Mouse (Mus musculus): ENCODE results near the gene Eif4e. TPM values are rescaled to one million over a fixed set of nuclear protein-coding genes. Genes with fewer than 3 reads are reported as not detected.
A peak's percentile ranks its signal among the peaks of the same experiment; 100 is the strongest.
"Not testable (repeated sequence)": the region's sequence is repeated elsewhere in the genome, so short reads cannot be mapped to it uniquely, and the experiment has no call there.

Gene Eif4e
- polyA plus RNA-seq, 1 experiment from 2014 or later = 397 TPM

DNA sequence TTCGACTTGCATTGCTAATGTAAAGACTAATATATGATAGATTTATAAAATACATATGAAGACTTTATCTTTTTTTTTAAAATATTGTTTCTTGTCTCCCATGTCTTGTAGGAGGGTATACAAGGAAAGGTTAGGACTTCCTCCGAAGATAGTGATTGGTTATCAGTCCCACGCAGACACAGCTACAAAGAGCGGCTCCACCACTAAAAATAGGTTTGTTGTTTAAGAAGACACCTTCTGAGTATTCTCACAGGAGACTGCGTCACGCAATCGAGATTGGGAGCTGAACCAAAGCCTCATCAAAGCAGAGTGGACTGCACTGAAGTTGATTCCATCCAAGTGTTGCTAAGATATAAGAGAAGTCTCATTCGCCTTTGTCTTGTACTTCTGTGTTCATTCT, 29.3 kb downstream of the Eif4e start:
- peaks cover 18% of the 10 kb centered on the region for H3K36me3 ChIP-seq (ENCODE audit: control insufficient read depth, insufficient read depth)
- not testable (repeated sequence) for ATAC-seq; H3K4me3 ChIP-seq (replicated peaks; ENCODE audit: low read length); H3K4me1 ChIP-seq (replicated peaks; ENCODE audit: control insufficient read depth, insufficient read depth, low read length); H3K27ac ChIP-seq (ENCODE audit: low read length); H3K9me3 ChIP-seq (ENCODE audit: control insufficient read depth, low read length); H3K9ac ChIP-seq (replicated peaks; ENCODE audit: low read depth, low read length); H3K27me3 ChIP-seq (replicated peaks; ENCODE audit: control insufficient read depth, insufficient read depth, low read length); H3K4me2 ChIP-seq (ENCODE audit: low read length)
- 97% methylated on average over 8 of the region's 8 CpGs for WGBS

DNA sequence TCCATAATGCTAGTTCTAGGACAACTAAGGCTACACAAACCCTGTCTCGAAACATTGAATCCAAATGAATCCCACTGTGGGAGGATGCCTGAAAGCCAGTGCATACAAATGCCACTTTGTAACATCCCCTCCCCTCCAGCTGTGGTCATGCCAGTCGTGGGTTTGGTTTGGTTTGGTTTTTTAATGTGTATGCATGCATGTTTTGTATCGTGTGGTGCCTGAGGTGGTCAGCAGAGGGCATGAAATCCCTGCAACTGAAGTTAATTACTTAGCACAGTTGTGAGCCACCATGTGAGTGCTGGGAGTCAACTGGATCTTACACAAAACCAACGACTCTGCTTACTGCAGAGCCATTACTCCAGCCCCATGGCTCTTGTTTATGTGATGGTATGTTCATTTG, 32.5 kb downstream of the Eif4e start:
- peak; percentile 65 for ATAC-seq
- H3K4me2 ChIP-seq (ENCODE audit: low read length) = no peak overlapping the region
- H3K9ac ChIP-seq (replicated peaks; ENCODE audit: low read depth, low read length) = no peak overlapping the region
- H3K27ac ChIP-seq (ENCODE audit: low read length) = no peak overlapping the region
- no peaks in the 10 kb centered on the region for H3K27me3 ChIP-seq (replicated peaks; ENCODE audit: control insufficient read depth, insufficient read depth, low read length)
- no peak overlapping the region for H3K4me3 ChIP-seq (replicated peaks; ENCODE audit: low read length)
- no peaks in the 10 kb centered on the region for H3K4me1 ChIP-seq (replicated peaks; ENCODE audit: control insufficient read depth, insufficient read depth, low read length)
- H3K9me3 ChIP-seq (ENCODE audit: control insufficient read depth, low read length) = no peaks in the 10 kb centered on the region
- 62% methylated on average over 4 of the region's 4 CpGs for WGBS
- peaks cover 4% of the 10 kb centered on the region; the same call in 1 of the 2 replicates for H3K36me3 ChIP-seq (ENCODE audit: control insufficient read depth, insufficient read depth)

DNA sequence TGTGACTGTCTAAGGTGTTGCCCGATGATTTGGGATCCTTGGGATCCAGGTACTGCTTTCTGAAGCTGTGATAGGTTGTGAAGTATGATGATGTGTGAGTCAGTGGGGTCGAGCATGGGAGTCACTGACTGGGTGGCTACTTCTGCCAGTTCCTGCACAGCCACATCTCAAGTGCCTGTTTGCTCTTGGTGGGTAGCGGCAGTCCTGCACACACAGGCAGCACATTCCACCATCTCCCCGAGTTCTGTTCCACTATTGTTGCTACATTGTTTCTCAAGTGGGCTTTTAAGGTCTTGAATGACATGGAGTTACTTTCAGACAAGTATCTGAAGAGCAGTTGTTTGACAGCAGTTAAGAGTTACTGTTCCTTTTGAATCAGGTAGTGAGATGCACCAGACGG, 34.3 kb downstream of the Eif4e start:
- ATAC-seq = no peak
- no peak overlapping the region for H3K4me2 ChIP-seq (ENCODE audit: low read length)
- WGBS = 73% methylated on average over 5 of the region's 5 CpGs
- H3K36me3 ChIP-seq (ENCODE audit: control insufficient read depth, insufficient read depth) = 0 out of 2 replicates have a peak, but pooled peaks cover 4% of the 10 kb centered on the region
- H3K4me3 ChIP-seq (replicated peaks; ENCODE audit: low read length) = no peak overlapping the region
- no peaks in the 10 kb centered on the region for H3K9me3 ChIP-seq (ENCODE audit: control insufficient read depth, low read length)
- H3K4me1 ChIP-seq (replicated peaks; ENCODE audit: control insufficient read depth, insufficient read depth, low read length) = no peaks in the 10 kb centered on the region
- H3K27ac ChIP-seq (ENCODE audit: low read length) = no peak overlapping the region
- no peak overlapping the region for H3K9ac ChIP-seq (replicated peaks; ENCODE audit: low read depth, low read length)
- no peaks in the 10 kb centered on the region for H3K27me3 ChIP-seq (replicated peaks; ENCODE audit: control insufficient read depth, insufficient read depth, low read length)

DNA sequence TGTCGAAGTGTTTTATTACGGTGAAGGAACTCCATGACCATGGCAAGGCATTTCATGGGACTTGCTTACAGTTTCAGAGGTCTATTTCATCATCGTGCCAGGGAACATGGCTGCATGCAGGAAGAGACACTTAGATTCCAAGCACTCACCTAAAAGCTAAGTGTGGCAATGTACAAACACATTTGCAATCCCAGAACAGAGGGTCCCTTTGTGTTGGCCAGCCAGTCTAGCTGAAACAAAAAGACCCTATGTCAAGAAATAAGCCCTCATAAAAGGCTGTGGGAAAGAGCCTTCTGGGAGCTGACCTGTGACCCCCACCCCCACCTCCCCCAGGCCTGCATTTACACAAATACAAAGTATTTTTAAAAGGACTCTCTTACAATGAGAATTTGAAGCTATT, 34.9 kb downstream of the Eif4e start:
- 79% methylated on average over 3 of the region's 3 CpGs for WGBS
- ATAC-seq = no peak
- Histone ChIP-seq H3K4me3 (replicated peaks; ENCODE audit: low read length) (no peak overlapping the region), H3K4me1 (replicated peaks; ENCODE audit: control insufficient read depth, insufficient read depth, low read length) (no peaks in the 10 kb centered on the region), H3K4me2 (ENCODE audit: low read length) (no peak overlapping the region), H3K9ac (replicated peaks; ENCODE audit: low read depth, low read length) (no peak overlapping the region), H3K9me3 (ENCODE audit: control insufficient read depth, low read length) (no peaks in the 10 kb centered on the region), H3K27ac (ENCODE audit: low read length) (no peak overlapping the region), H3K36me3 (ENCODE audit: control insufficient read depth, insufficient read depth) (0 out of 2 replicates have a peak, but pooled peaks cover 4% of the 10 kb centered on the region), H3K27me3 (replicated peaks; ENCODE audit: control insufficient read depth, insufficient read depth, low read length) (no peaks in the 10 kb centered on the region)

DNA sequence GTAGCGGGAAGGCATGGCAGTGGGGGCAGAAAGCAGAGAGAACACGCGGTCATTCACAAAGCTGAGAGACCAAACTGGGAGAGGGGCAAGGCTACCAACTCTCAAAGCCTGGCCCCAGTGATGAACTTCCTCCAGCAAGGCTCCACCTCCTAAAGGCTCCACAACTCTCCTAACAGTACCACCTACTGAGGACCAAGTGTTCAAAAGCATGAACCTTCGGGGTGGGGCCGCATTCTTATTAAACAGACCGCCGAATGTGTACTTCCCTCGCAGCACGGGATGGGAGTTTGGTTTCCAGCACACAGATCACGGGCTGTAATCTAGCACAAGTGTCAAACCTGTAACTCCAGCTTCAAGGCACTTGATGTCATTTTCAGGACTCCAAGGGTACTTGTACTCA, 52.9 kb downstream of the Eif4e start:
- 94% methylated on average over 10 of the region's 10 CpGs for WGBS
- Histone ChIP-seq H3K36me3 (ENCODE audit: control insufficient read depth, insufficient read depth) (no peaks in the 10 kb centered on the region), H3K27me3 (replicated peaks; ENCODE audit: control insufficient read depth, insufficient read depth, low read length) (no peaks in the 10 kb centered on the region), H3K27ac (ENCODE audit: low read length) (no peak overlapping the region), H3K4me3 (replicated peaks; ENCODE audit: low read length) (no peak overlapping the region), H3K4me1 (replicated peaks; ENCODE audit: control insufficient read depth, insufficient read depth, low read length) (no peaks in the 10 kb centered on the region), H3K9ac (replicated peaks; ENCODE audit: low read depth, low read length) (no peak overlapping the region), H3K9me3 (ENCODE audit: control insufficient read depth, low read length) (peaks cover 5% of the 10 kb centered on the region; the same call in 1 of the 2 replicates), H3K4me2 (ENCODE audit: low read length) (no peak overlapping the region)
- no peak for ATAC-seq

DNA sequence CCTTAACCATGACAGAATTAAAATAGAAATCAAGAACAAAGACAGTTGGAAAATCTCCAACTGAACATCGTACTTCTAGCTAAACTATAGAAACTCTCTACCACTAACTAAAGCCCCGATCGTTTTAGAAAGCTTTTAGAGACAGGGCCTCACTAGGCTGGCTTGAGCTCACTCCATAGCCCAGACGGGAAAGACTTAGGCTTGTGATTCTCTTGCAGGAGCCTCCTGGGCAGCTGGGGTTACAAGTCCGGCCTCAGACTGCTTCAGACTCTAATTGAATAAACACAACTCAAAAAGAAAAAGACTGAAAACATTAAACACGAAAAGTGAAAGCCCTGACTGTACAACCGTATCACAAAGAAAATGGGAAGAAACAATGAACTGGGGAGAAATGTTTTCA, 60.2 kb downstream of the Eif4e start:
- peaks cover 5% of the 10 kb centered on the region; the same call in 1 of the 2 replicates for H3K9me3 ChIP-seq (ENCODE audit: control insufficient read depth, low read length)
- no peak overlapping the region for H3K4me2 ChIP-seq (ENCODE audit: low read length)
- WGBS = 15% methylated on average over 7 of the region's 7 CpGs
- no peaks in the 10 kb centered on the region for H3K36me3 ChIP-seq (ENCODE audit: control insufficient read depth, insufficient read depth)
- H3K9ac ChIP-seq (replicated peaks; ENCODE audit: low read depth, low read length) = no peak overlapping the region
- no peaks in the 10 kb centered on the region for H3K27me3 ChIP-seq (replicated peaks; ENCODE audit: control insufficient read depth, insufficient read depth, low read length)
- H3K27ac ChIP-seq (ENCODE audit: low read length) = no peak overlapping the region
- H3K4me3 ChIP-seq (replicated peaks; ENCODE audit: low read length) = no peak overlapping the region
- no peaks in the 10 kb centered on the region for H3K4me1 ChIP-seq (replicated peaks; ENCODE audit: control insufficient read depth, insufficient read depth, low read length)
- no peak for ATAC-seq

DNA sequence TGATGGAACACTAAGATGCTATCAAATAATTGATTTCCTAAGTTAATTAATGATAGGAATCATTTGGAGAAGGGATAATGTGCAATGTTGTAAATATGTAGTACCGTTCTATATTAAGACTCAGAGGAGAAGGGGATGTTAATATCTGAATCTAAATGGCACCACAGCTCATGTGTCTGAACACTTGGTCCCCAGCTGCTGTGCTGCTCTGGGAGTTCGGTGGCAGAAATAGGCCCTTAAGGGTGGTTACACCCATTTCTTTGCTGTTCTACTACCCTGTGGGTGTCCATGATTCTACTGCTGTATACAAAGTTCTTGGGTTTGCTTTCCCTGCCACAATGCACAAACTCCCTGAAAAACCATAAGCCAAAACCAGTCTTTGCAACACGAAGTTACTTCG, 61.2 kb downstream of the Eif4e start:
- ATAC-seq = no peak
- Histone ChIP-seq H3K9me3 (ENCODE audit: control insufficient read depth, low read length) (peaks cover 5% of the 10 kb centered on the region; the same call in 1 of the 2 replicates), H3K9ac (replicated peaks; ENCODE audit: low read depth, low read length) (no peak overlapping the region), H3K27ac (ENCODE audit: low read length) (no peak overlapping the region), H3K4me1 (replicated peaks; ENCODE audit: control insufficient read depth, insufficient read depth, low read length) (no peaks in the 10 kb centered on the region), H3K4me3 (replicated peaks; ENCODE audit: low read length) (no peak overlapping the region), H3K4me2 (ENCODE audit: low read length) (no peak overlapping the region), H3K36me3 (ENCODE audit: control insufficient read depth, insufficient read depth) (no peaks in the 10 kb centered on the region), H3K27me3 (replicated peaks; ENCODE audit: control insufficient read depth, insufficient read depth, low read length) (no peaks in the 10 kb centered on the region)
- WGBS = 91% methylated on average over 4 of the region's 4 CpGs

DNA sequence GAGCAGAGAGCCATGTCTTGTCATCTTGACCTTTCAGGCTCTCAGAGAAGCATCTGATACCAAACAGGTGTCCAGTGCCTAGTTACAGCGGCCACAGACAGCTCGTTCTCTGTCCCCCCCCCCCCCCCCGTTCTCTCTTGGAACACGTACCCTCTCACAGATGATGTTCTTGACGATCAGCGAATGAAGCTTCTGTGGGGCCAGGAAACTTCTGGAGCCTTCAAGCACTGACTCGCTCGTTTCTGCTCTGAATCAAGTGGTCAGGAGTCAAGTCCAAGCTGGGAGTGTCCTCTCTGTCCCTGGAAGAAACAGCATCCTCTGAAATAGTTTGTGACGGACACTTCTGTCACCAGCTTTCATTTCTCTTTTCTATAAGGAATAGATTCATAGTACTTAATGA, 62.0 kb downstream of the Eif4e start:
- 86% methylated on average over 9 of the region's 9 CpGs for WGBS
- Histone ChIP-seq H3K4me3 (replicated peaks; ENCODE audit: low read length) (no peak overlapping the region), H3K4me1 (replicated peaks; ENCODE audit: control insufficient read depth, insufficient read depth, low read length) (no peaks in the 10 kb centered on the region), H3K9ac (replicated peaks; ENCODE audit: low read depth, low read length) (no peak overlapping the region), H3K27ac (ENCODE audit: low read length) (no peak overlapping the region), H3K4me2 (ENCODE audit: low read length) (no peak overlapping the region), H3K9me3 (ENCODE audit: control insufficient read depth, low read length) (peaks cover 3% of the 10 kb centered on the region; the same call in 1 of the 2 replicates), H3K27me3 (replicated peaks; ENCODE audit: control insufficient read depth, insufficient read depth, low read length) (no peaks in the 10 kb centered on the region), H3K36me3 (ENCODE audit: control insufficient read depth, insufficient read depth) (no peaks in the 10 kb centered on the region)
- no peak for ATAC-seq

DNA sequence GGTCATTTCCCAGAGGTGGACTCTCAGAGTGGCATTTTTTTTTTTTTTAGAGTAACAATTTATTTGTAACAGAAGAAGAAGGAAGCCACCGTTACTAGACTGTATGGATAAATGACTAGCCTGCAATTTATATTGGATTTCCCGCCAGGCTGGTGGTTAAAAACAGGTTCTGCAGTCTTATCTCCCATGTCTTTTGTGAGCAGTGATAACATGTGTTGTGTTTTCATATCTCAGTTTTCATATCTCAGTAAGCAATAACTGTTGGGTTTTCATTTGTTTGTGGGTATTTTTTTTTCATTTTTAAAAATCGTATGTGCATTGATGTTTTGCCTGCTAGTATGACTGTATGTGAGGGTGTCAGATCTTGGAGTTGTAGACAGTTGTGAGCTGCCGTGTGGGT, 65.0 kb downstream of the Eif4e start:
- H3K27me3 ChIP-seq (replicated peaks; ENCODE audit: control insufficient read depth, insufficient read depth, low read length) = no peaks in the 10 kb centered on the region
- no peak overlapping the region for H3K27ac ChIP-seq (ENCODE audit: low read length)
- H3K4me3 ChIP-seq (replicated peaks; ENCODE audit: low read length) = no peak overlapping the region
- H3K4me1 ChIP-seq (replicated peaks; ENCODE audit: control insufficient read depth, insufficient read depth, low read length) = no peaks in the 10 kb centered on the region
- WGBS = 91% methylated on average over 4 of the region's 4 CpGs
- no peak for ATAC-seq
- H3K36me3 ChIP-seq (ENCODE audit: control insufficient read depth, insufficient read depth) = no peaks in the 10 kb centered on the region
- H3K9me3 ChIP-seq (ENCODE audit: control insufficient read depth, low read length) = no peaks in the 10 kb centered on the region
- no peak overlapping the region for H3K9ac ChIP-seq (replicated peaks; ENCODE audit: low read depth, low read length)
- no peak overlapping the region for H3K4me2 ChIP-seq (ENCODE audit: low read length)

DNA sequence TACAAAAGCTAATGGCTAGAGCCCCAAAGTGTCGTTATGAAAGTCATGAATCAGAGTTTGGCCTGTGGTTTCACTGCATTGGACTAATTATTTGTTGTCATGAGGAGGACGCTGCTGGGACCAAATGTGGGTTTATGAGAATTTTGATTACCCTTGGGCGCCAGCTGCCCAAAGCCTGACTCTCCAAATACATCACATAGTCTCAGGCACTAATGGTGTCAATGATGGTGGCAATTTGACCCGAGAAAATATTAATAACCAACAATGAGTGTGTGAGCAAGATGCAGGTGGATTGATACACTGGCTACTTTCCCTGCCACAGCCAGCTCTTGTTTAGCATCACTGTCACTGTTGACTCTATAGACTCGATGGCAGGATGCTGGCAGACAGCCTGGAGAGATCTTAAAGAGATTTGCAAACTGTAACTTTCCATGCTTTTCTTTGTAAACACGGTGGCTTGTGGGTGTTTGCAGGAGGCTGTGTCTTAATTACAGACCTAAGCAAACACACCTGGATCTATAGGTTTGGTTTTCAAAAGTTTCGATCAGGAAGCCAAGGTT, 65.9 kb downstream of the Eif4e start:
- Histone ChIP-seq H3K4me2 (ENCODE audit: low read length) (no peak overlapping the region), H3K27ac (ENCODE audit: low read length) (no peak overlapping the region), H3K4me3 (replicated peaks; ENCODE audit: low read length) (no peak overlapping the region), H3K4me1 (replicated peaks; ENCODE audit: control insufficient read depth, insufficient read depth, low read length) (no peaks in the 10 kb centered on the region), H3K9me3 (ENCODE audit: control insufficient read depth, low read length) (no peaks in the 10 kb centered on the region), H3K27me3 (replicated peaks; ENCODE audit: control insufficient read depth, insufficient read depth, low read length) (no peaks in the 10 kb centered on the region), H3K36me3 (ENCODE audit: control insufficient read depth, insufficient read depth) (no peaks in the 10 kb centered on the region), H3K9ac (replicated peaks; ENCODE audit: low read depth, low read length) (no peak overlapping the region)
- WGBS = 65% methylated on average over 7 of the region's 7 CpGs
- ATAC-seq = no peak

All from forebrain, embryonic 16.5 days (tissue).